27 mouse cellular contexts compared by ENCODE assay signal in the genomic region with DNA sequence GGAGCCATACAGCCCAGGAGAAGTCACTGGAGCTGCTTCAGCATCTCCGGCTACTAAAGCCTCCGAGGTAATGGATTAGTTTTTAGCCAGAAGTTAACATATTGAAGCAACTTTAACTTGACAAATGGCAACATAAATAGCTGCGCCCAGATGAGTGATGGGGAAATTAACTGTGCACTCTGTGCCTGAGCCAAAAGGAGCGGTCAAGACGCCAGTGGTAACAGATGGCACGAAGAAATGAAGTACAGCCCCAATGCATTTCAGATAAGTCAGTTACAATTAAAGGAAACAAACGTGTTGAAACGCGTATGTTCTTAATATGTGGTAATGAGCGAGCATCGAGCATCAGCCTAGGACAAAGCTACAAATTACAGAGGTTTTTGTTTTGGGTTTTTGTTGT.
DNase-seq lines count a peak whose midpoint lies in the region; ATAC-seq lines count a peak whose summit lies in the region.
"Had no signal": no experiment of that assay in that cellular context is flagged by ENCODE, and none has a peak within 500 bp of the region (broad histone marks: within the 10 kb centered on the region; RNA-seq: fewer than 3 reads in every experiment).

No protein-coding gene starts in this region.

- peak; percentile 38 to 57 for DNase-seq in cerebellum, postnatal 14 days
- DNase-seq in forebrain, embryonic 10.5 days (ENCODE audit: extremely low spot score, low spot score), result no peak
- DNase-seq in forelimb bud, embryonic 11.5 days (ENCODE audit: low read depth, low spot score), result peak; percentile 14
- DNase-seq: adrenal gland, postnatal 10 days; gastrocnemius, postnatal 25 days; heart, adult 18-20 months; heart, postnatal 4 days; kidney, adult 18-20 months; kidney, postnatal 25 days; liver, postnatal 0 days; lung, postnatal 36 days; right cerebral cortex, postnatal 4 days; thymus, adult 18-20 months; thymus, postnatal 25 days had no signal

- H3K4me3 ChIP-seq in forebrain, embryonic 15.5 days, result no peak overlapping the region
- no peak overlapping the region for H3K4me3 ChIP-seq in forebrain, embryonic 10.5 days
- no peak overlapping the region for H3K4me3 ChIP-seq in hindbrain, embryonic 16.5 days (ENCODE audit: low read length)
- no peak overlapping the region for H3K4me3 ChIP-seq in hindbrain, embryonic 13.5 days
- H3K4me3 ChIP-seq: kidney, embryonic 15.5 days; left cerebral cortex, adult 2 months; liver, embryonic 12.5 days; neural tube, embryonic 13.5 days had no signal

- no peak overlapping the region for H3K27ac ChIP-seq in forebrain, embryonic 15.5 days (replicated peaks)
- no peak overlapping the region for H3K27ac ChIP-seq in forebrain, embryonic 10.5 days
- H3K27ac ChIP-seq in hindbrain, embryonic 16.5 days (ENCODE audit: low read depth, low read length), result no peak overlapping the region
- H3K27ac ChIP-seq in hindbrain, embryonic 13.5 days, result no peak overlapping the region
- H3K27ac ChIP-seq: kidney, embryonic 15.5 days; left cerebral cortex, adult 2 months; liver, embryonic 12.5 days; neural tube, embryonic 13.5 days; stomach, postnatal 0 days had no signal

- ATAC-seq in cerebellum, adult (ENCODE audit: insufficient number of reproducible peaks, low FRiP score, low TSS enrichment), result no peak
- 0 out of 2 replicates have a peak, but pooled peaks have one; percentile 41 for ATAC-seq in forebrain, embryonic 15.5 days (replicated peaks)
- 0 out of 2 replicates have a peak, but pooled peaks have one; percentile 34 for ATAC-seq in hindbrain, embryonic 16.5 days
- ATAC-seq in hindbrain, embryonic 13.5 days (ENCODE audit: low FRiP score), result no peak
- ATAC-seq: liver, embryonic 12.5 days; liver, postnatal 0 days; Patski had no signal

- H3K27me3 ChIP-seq in forebrain, embryonic 15.5 days, result no peaks in the 10 kb centered on the region
- no peaks in the 10 kb centered on the region for H3K27me3 ChIP-seq in forebrain, embryonic 10.5 days (ENCODE audit: poor library complexity, severe bottlenecking)
- H3K27me3 ChIP-seq in hindbrain, embryonic 16.5 days (replicated peaks; ENCODE audit: control insufficient read depth, insufficient read depth, low read length), result no peaks in the 10 kb centered on the region
- H3K27me3 ChIP-seq in hindbrain, embryonic 13.5 days, result no peaks in the 10 kb centered on the region
- H3K27me3 ChIP-seq: kidney, embryonic 15.5 days; liver, embryonic 12.5 days; neural tube, embryonic 13.5 days had no signal

- no peaks in the 10 kb centered on the region for H3K9me3 ChIP-seq in forebrain, embryonic 15.5 days
- H3K9me3 ChIP-seq in forebrain, embryonic 10.5 days, result no peaks in the 10 kb centered on the region
- H3K9me3 ChIP-seq in hindbrain, embryonic 16.5 days (ENCODE audit: control insufficient read depth, low read length), result no peaks in the 10 kb centered on the region
- no peaks in the 10 kb centered on the region for H3K9me3 ChIP-seq in hindbrain, embryonic 13.5 days
- H3K9me3 ChIP-seq: G1E; kidney, embryonic 15.5 days; liver, embryonic 12.5 days; neural tube, embryonic 13.5 days had no signal

- H3K4me1 ChIP-seq in forebrain, embryonic 15.5 days, result no peaks in the 10 kb centered on the region
- no peaks in the 10 kb centered on the region for H3K4me1 ChIP-seq in forebrain, embryonic 10.5 days
- no peaks in the 10 kb centered on the region for H3K4me1 ChIP-seq in hindbrain, embryonic 16.5 days (ENCODE audit: control insufficient read depth, insufficient read depth, low read depth, low read length)
- no peaks in the 10 kb centered on the region; the same call in 1 of the 2 replicates for H3K4me1 ChIP-seq in hindbrain, embryonic 13.5 days (replicated peaks)
- H3K4me1 ChIP-seq: kidney, embryonic 15.5 days; liver, embryonic 12.5 days; neural tube, embryonic 13.5 days had no signal

- no peaks in the 10 kb centered on the region for H3K36me3 ChIP-seq in forebrain, embryonic 15.5 days
- no peaks in the 10 kb centered on the region for H3K36me3 ChIP-seq in forebrain, embryonic 10.5 days (replicated peaks)
- no peaks in the 10 kb centered on the region for H3K36me3 ChIP-seq in hindbrain, embryonic 16.5 days (ENCODE audit: control insufficient read depth, insufficient read depth, low read length)
- no peaks in the 10 kb centered on the region for H3K36me3 ChIP-seq in hindbrain, embryonic 13.5 days
- H3K36me3 ChIP-seq: G1E; kidney, embryonic 15.5 days; liver, embryonic 12.5 days; neural tube, embryonic 13.5 days had no signal

- WGBS in forebrain, embryonic 15.5 days, result 76% methylated on average over 11 of the region's 11 CpGs
- 95% methylated on average over 11 of the region's 11 CpGs for WGBS in forebrain, embryonic 10.5 days
- 69% methylated on average over 11 of the region's 11 CpGs for WGBS in hindbrain, embryonic 16.5 days
- WGBS in hindbrain, embryonic 13.5 days, result 71% methylated on average over 11 of the region's 11 CpGs

- no peak overlapping the region for H3K4me2 ChIP-seq in forebrain, embryonic 15.5 days (replicated peaks)
- H3K4me2 ChIP-seq in hindbrain, embryonic 16.5 days (ENCODE audit: low read length), result no peak overlapping the region
- no peak overlapping the region for H3K4me2 ChIP-seq in hindbrain, embryonic 13.5 days
- H3K4me2 ChIP-seq: heart, embryonic 11.5 days; kidney, embryonic 15.5 days; liver, embryonic 12.5 days; midbrain, embryonic 11.5 days; neural tube, embryonic 13.5 days had no signal

- no peak overlapping the region for H3K9ac ChIP-seq in forebrain, embryonic 15.5 days (replicated peaks)
- no peak overlapping the region for H3K9ac ChIP-seq in hindbrain, embryonic 16.5 days (ENCODE audit: low read depth, low read length)
- H3K9ac ChIP-seq in hindbrain, embryonic 13.5 days, result no peak overlapping the region
- H3K9ac ChIP-seq: kidney, embryonic 15.5 days; liver, embryonic 12.5 days; liver, postnatal 0 days; neural tube, embryonic 13.5 days had no signal

Comparison
In these comparisons a context has a peak if more than half of its experiments do, and no peak if none do; other contexts are left out.
1. ATAC-seq: peak in forebrain, embryonic 15.5 days (single experiment) and hindbrain, embryonic 16.5 days (single experiment); none in cerebellum, adult (single experiment) and hindbrain, embryonic 13.5 days (single experiment).